Mouse (Mus musculus): Measurements from ENCODE around the gene Stard3nl.

The Stard3nl gene

DNA sequence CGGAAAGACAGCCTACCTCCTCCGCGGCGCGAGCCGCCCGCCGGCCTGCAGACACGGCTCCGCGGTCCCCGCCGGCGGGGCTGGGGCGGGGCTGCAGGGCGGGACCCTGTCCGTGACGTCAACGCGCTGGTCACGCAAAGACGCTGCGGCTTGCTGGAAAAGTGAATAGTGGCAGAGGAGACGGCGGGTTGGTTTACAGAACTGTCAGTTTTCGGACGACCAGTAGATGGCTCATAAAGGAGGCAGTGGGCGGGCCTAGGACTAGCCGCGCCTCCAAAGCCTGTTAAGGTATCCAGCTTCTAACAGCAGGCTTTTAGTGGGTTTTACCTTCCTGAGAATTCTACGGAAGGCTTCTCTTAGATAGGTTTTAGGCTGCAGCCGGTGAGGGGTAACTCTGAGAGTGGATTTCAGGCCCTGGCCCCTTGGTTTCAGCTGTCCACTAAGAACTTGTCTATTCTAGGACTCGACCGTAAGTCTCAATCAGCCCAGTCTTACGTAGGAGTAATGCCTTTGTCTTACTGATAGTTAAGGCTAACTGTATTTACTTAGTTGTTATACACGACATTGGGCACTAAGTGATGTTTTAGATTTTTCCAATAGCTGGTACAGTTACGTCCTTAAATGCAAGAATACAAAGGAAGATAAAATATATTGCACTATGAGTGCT, at the start of gene Stard3nl:
Gene Stard3nl (minus strand): TSS at position 108 of the 667 bp plus-strand sequence.
- peak; percentile 99 for DNase-seq

GRCm38 (mm10) chr13:19438040-19438439, 42.4 kb upstream of the Stard3nl start:
- DNase-seq = peak; percentile 21 to 23

DNA sequence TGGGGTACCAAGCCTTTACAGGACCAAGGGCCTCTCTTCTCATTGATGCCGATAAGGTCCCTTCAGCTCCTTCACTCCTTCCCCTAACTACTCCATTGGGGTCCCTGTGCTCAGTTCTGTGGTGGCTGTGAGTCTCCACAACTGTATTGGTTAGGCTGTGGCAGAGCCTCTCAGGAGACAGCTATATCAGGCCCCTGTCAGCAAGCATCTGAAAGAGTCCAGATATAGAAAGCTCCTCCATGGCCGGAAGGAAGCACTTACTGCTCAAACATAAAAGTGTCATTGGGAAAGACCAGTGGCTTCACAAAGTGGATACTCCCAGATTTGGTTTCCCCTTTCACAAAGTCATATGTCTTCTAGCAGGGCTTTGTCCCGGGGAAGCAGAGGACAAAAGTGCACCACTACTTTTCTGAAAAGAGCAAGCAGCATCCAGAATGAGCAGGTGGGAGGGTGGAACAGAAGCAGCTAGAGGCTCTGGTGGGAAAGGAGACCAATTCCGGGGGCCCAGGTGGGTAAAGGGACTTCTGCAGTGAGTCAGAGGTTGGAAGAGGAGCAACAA, 34.3 kb upstream of the Stard3nl start:
- DNase-seq = no peak

GRCm38 (mm10) chr13:19428076-19428475, 32.5 kb upstream of the Stard3nl start:
- DNase-seq = no peak

- DNase-seq = no peak
Observed at GRCm38 (mm10) chr13:19424563-19424962, 29.0 kb upstream of the Stard3nl start.

DNA sequence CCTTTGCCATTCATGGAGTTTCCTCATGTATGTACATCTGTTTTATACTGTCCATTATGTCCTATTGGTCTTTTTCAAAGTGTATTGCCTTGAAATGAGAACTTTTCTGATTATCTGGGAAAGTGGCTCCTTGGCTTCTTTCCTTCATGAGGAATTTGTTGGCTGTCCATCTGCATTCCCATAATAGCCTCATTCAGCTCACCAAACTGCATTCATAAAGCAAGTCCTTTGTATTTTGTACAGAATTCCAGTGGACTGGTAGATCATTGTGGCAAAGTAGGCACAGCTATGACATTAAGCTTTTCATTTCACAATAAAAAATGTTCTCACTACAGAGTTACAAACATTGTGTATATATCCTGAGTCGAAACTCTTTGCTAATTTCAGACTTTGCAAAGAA, 26.9 kb upstream of the Stard3nl start:
- no peak for DNase-seq

DNA sequence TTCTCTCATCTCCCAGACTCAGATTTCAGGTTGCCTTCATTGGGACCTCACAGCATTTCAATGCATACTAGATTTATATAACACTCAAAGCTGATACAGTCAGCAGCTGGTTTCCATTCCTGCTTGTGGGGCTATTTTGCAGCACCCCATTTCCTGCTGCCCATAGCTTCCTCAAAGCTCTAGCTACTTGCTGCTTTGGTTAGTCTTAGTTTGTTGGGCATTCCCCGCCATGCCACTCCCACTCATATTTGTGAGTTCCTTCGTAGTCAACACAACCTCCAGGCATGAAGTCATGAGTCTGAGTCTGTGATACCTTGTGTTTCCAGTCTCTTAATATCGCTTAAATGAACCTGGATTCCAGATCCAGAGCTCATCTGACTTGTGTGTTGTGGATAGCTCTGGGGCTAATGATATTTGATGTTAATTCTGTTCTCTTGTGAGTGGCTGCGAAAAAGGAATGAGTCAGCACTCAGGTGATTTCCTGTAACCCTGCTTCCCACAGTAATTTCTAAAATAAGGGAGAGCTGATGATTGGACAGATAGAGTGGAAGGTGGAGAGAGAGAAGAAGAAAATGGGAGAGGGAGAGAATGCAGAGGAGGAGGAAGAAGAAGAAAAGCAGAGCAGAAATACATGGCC, 22.4 kb upstream of the Stard3nl start:
- peak; percentile 43 to 47 for DNase-seq

DNA sequence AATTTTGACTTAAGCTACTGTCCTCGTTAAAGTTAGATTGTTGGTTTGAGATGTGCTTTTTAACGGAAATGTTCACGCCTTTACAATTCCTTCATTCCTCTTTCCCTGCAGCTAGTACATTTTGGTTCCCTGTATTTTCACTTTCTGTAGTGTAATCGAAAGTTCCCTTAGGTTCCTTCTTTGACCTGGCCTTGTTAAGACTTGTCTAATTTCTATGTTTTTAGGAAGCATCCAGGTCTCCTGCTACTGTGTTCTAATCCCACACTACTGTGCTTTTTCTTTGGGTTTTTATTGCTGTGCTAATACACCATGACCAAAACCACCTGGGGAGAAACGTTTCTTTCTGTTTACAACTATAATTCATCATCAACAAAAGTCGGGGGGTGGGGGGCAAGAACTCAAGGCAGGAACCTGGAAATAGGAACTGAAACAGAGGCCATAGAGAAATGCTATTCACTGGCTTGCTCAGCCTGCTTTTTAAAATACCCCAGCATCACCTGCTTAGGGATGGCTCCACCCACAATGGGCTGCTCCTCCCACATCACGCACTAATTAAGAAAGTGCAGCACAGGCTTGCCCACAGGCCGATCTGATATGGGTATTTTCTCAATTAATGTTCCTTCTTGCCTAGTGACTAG, 20.4 kb upstream of the Stard3nl start:
- DNase-seq = peak; percentile 63 to 69

DNA sequence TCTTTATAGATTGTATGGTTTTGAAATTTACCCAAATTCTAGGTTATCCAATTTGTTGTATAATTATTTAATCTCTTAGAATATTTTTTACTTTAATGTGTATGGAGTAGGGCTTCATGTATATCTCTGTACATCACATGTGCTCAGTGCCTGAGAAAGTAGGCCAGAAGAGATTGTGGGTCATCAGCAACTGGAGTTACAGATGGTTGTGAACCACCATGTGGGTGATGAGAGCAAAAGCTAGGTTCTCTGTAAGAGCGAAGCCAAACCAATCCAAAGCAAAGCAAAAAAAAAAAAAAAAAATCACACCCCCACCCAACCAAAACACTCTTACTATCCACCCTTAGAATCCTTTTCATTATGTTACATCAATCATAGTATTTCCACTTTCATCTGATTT, 19.7 kb upstream of the Stard3nl start:
- no peak for DNase-seq

DNA sequence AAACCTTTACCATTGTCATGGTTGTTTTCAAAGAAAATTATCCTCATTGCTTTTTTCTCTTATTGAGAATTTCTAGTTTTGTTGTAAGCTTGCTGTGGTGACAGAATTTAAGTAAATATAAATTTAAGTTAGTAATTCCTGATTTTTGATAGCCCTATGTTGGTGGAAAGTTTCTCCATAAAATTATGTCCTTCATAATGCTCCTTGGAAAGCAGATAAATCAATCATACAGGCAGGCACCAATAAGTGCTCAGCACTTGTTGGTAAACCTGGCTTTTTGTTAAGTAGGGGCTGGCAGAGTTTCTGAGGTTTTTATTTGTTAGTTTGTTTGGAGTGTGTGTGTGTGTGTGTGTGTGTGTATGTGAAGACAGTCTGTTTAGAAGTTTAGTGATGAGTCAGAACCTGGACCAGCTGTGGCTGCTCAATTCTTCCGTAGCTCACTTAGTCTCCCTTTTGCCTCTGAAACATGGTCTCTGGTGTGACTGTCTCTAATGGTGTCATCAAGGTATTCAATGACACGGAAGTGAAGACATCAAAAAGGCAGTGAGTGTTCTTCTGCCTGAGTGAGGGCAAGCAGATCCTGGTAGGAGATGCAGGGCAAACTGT, 16.8 kb upstream of the Stard3nl start:
- no peak for DNase-seq

GRCm38 (mm10) chr13:19411886-19412285, 16.3 kb upstream of the Stard3nl start:
- DNase-seq = no peak

DNA sequence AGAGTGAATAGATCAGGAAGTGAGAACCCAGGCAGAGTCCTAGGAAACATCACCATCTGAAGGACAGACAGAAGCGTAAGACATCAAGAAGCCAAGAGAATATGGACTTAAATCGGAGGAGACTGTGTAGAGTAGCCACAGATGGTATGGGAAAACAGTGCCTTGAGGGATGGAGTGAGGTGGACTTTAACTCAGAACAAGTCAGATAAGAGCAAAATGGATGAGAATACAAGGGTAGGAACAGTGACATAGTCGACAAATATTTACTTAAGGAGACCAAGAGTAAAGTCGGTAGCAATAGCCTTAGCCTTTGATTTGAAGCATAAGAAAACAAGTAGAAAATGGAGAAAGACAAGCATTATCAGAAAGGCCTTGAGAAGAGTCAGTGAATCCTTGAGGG, 15.1 kb upstream of the Stard3nl start:
- DNase-seq = no peak

DNA sequence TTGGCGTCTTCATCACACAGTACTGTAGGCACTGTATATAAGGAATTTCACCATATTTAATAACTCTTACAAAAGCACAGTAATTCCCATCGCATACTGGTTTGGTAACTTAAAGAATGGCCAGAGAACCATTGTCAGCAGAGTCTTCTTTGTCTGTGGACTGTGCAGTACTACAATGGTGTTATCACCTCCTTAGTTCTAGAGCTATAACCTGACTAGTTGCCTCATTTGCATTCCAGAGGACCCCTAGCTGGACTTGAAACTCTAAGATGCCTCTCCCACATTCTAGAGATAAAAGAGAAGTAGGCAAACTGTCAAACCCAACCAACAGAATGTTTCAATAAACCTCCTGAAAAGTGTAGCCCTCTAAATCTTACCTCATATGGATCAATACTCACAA, 12.4 kb upstream of the Stard3nl start:
- no peak for DNase-seq

- no peak for DNase-seq
Observed at GRCm38 (mm10) chr13:19404623-19405022, 9.0 kb upstream of the Stard3nl start.

DNA sequence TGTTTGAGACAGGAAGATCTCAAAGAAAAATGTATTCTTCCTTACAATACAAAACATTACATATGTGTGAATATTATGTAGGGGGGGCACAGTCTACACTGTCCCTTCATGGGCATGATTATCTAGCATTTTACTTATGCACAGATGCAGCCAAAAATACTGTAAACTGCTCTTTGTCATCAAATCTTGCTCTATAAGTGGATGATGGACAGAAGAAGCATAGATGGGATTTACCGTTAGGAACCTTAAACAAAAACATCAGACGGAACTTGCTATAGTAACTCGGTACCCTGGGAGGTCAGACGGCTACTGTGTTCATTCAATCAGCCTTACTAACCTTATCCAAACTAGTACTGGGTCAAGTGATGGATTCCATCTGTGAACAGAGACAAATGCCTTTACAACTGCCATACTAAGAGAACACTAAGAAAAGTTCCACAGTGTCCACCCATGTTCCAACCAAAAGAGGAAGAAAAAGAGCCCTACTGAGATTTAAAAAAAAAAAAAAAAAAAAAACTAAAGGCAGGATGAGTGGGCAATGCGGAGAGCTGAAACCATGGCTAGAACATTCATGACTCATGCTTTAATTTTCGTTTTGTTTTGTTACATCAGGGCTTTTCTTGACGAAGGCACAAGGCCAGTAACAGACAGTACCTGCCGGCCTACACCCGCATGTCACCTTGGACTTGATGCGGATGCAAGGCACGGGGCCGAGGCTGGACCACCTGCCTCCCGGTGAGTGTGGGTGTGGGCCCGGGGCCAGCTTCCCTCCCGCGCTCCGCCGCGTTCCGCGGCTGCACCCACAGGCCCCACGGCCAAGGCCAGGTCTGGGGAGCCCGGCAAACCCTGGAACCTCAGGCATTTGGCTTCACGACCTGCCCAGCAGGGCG, 552 bp downstream of the Stard3nl start:
- peak; percentile 7 to 10 for DNase-seq

GRCm38 (mm10) chr13:19394171-19394570, 1.4 kb downstream of the Stard3nl start:
- DNase-seq = no peak

DNA sequence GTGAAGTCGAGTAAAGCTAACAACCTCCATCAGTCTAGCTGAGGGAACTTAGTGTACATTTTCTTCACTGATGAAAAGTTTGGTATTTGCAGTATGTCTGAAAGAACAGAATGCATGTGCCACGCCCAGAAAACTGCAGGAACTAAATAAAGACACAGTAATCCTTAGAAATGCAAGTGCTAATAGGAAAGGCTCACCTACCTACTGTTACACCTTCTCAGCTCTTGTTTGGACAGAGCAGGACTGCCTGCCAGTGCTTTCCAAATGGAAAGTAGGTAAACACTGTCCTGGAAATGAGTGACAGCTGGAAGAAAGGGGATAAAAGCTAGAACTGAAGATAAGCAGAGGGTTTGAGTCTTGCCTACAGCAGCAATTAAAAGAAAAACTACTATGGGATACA, 1.9 kb downstream of the Stard3nl start:
- no peak for DNase-seq

DNA sequence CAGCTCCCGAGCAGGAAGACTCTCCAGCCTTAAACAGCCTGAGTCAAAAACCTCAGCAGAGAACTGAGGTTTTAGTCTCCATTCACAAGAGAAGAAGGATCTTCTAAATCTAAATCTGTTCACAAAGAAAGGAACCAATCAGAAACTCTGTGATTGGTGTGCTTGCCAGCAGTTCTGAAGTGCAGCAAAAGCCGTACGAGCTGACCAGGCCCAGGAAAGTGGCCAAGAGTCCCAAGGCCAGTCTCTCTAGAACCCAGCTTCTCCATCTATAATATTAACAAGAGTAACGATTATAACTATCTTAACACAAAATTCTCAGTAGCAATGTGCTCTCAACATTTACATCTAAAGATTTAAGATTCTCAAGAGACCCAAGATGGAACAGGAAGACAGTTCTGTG, 4.0 kb downstream of the Stard3nl start:
- no peak for DNase-seq

DNA sequence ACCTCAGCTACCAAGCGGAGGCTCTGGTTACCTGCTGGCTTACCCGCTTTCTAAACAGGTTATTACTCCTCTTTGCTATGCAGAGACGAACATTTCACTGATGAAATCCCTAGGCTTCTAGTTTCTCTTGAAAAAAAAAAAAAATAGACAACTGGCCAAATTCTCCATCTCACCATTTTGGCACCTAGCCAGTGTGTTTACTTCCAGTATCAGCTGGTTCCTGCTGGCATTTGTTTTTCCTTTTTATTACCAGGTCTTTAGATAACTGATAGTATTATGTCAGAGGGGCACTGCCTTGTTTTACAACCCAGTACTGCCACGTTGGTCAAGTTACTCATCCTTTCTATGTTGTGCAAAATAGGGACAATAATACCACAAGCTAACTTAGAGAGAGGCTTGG, 5.3 kb downstream of the Stard3nl start:
- no peak for DNase-seq

- DNase-seq = no peak
Observed at GRCm38 (mm10) chr13:19389896-19390295, 5.7 kb downstream of the Stard3nl start.

GRCm38 (mm10) chr13:19389434-19389833, 6.2 kb downstream of the Stard3nl start:
- DNase-seq = no peak

GRCm38 (mm10) chr13:19385226-19385625, 10.4 kb downstream of the Stard3nl start:
- no peak for DNase-seq
